Mouse (Mus musculus): ENCODE results near the gene Pdgfb.

- no peak for TF ChIP-seq POLR2A (IDR thresholded peaks at IDR 0.05; ENCODE audit: insufficient read length, low read depth)
- no peak for TF ChIP-seq TCF12 (IDR thresholded peaks at IDR 0.05; ENCODE audit: insufficient read depth, poor library complexity, severe bottlenecking)
- no peak for TF ChIP-seq POLR2AphosphoS2 (IDR thresholded peaks at IDR 0.05; ENCODE audit: insufficient read length, low read depth)
- no peak for TF ChIP-seq SRF (IDR thresholded peaks at IDR 0.05; ENCODE audit: control insufficient read depth, insufficient read length, low read depth)
These were observed 68.0 kb downstream of the Pdgfb start for GRCm38 (mm10) chr15:79946790-79947189.
